Mouse (Mus musculus) E14TG2a.4 (cell line): ENCODE measurements around the gene Hist1h2bh.

Source experiments
- CTCF ChIP-seq: conservative IDR thresholded peaks from 2 replicates; pipeline ENCODE4 v1.5.1; 2014; ENCODE audit warnings: low read length
- NANOG ChIP-seq: IDR thresholded peaks from 2 replicates; pipeline ENCODE4 v1.6.1; 2014; ENCODE audit warnings: borderline replicate concordance, low read length, mixed read lengths
- POU5F1 ChIP-seq: IDR thresholded peaks from 2 replicates; pipeline ENCODE4 v1.6.1; 2014; ENCODE audit warnings: low read length, borderline replicate concordance

DNA sequence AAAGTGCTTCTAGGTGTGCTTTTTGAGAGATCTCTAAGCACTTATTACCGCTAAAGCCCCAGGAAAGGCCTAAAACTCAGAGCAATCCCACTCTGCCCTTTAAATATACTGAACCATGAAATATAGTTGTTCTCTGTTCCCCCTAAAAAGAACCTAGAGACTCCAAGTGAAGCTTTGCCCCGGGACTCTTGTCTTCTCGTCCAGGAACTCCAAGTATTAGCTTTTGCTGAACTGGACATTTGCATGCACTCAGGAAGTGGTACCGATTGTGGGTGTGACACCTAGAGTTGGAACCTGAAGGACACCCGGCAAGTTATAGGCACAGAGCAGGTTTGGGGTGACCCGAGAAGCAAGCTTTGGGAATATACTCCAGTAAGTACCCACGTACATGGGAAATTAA, 48.0 kb upstream of the Hist1h2bh start:
- no peak for TF ChIP-seq CTCF
- TF ChIP-seq POU5F1: no peak
- no peak for TF ChIP-seq NANOG
